Mouse (Mus musculus) neural tube, embryonic 12.5 days (tissue): ENCODE data around the gene Trp53rka. TPM values are rescaled to one million over a fixed set of nuclear protein-coding genes. Genes with fewer than 3 reads are reported as not detected.

Experiments
- ATAC-seq: fragments of 200-750 bp; cut with Nextera tagmentation; 2 replicates; pipeline ENCODE4 v1.8.0; 2017; ENCODE audit warnings: low read depth, mild to moderate bottlenecking, moderate TSS enrichment, moderate library complexity; ENCODE audit not compliant: low FRiP score
- H3K27ac ChIP-seq: fragments of 300-500 bp; sonication (generic); 2 replicates; pipeline ENCODE4 v1.5.1; 2016
- H3K27me3 ChIP-seq: fragments of 300-500 bp; sonication (generic); replicated peaks from 2 replicates; pipeline ENCODE4 v1.6.1; 2016; ENCODE audit warnings: mild to moderate bottlenecking
- H3K36me3 ChIP-seq: fragments of 300-500 bp; sonication (generic); 2 replicates; pipeline ENCODE4 v1.6.1; 2016; ENCODE audit warnings: mild to moderate bottlenecking
- H3K4me1 ChIP-seq: fragments of 300-500 bp; sonication (generic); 2 replicates; pipeline ENCODE4 v1.6.1; 2016
- H3K4me2 ChIP-seq: fragments of 300-500 bp; sonication (generic); replicated peaks from 2 replicates; pipeline ENCODE4 v1.6.1; 2016; ENCODE audit warnings: mild to moderate bottlenecking
- H3K4me3 ChIP-seq: fragments of 300-500 bp; sonication (generic); 2 replicates; pipeline ENCODE4 v1.5.1; 2016
- H3K9ac ChIP-seq: fragments of 300-500 bp; sonication (generic); 2 replicates; pipeline ENCODE4 v1.6.1; 2016; ENCODE audit warnings: mild to moderate bottlenecking
- H3K9me3 ChIP-seq: fragments of 300-500 bp; sonication (generic); 2 replicates; pipeline ENCODE4 v1.6.1; 2016; ENCODE audit warnings: mild to moderate bottlenecking
- WGBS: fragments of 180-500 bp; shearing (Covaris S2); methylation state at CpG from one replicate; pipeline ENCODE4 v1.1.7; 2016; 5-methylcytosine and 5-hydroxymethylcytosine counted together
- polyA plus RNA-seq: library from polyadenylated mRNA; unstranded; fragments of >200 nt; fragmentation: Nextera tagmentation; extraction: Ambion mirVana; gene quantifications from 2 replicates; pipeline ENCODE4 v1.2.1, GENCODE M21; 2016

Gene Trp53rka
- polyA plus RNA-seq, 1 experiment from 2014 or later, result 48.4 TPM

GRCm38 (mm10) chr2:165482003-165482402 is 11.1 kb downstream of the Trp53rka start:
- WGBS, result 63% methylated on average over 8 of the region's 8 CpGs

GRCm38 (mm10) chr2:165475850-165476249 is 17.3 kb downstream of the Trp53rka start:
- no peaks in the 10 kb centered on the region for H3K9me3 ChIP-seq
- no peak overlapping the region for H3K4me2 ChIP-seq
- no peak for ATAC-seq
- peaks cover 20% of the 10 kb centered on the region for H3K27me3 ChIP-seq
- H3K4me1 ChIP-seq, result peaks cover 7% of the 10 kb centered on the region; the same call in 1 of the 2 replicates
- H3K9ac ChIP-seq, result no peak overlapping the region
- 55% methylated on average over 5 of the region's 5 CpGs for whole genome bisulfite sequencing
- no peaks in the 10 kb centered on the region for H3K36me3 ChIP-seq
- no peak overlapping the region for H3K27ac ChIP-seq
- H3K4me3 ChIP-seq, result no peak overlapping the region

More at GRCm38 (mm10) chr2:165482003-165482402, 11.1 kb downstream of the Trp53rka start:
- ATAC-seq, result no peak
- Histone ChIP-seq H3K9ac (no peak overlapping the region), H3K27me3 (no peaks in the 10 kb centered on the region), H3K4me1 (peaks cover 6% of the 10 kb centered on the region), H3K4me3 (no peak overlapping the region), H3K27ac (no peak overlapping the region), H3K9me3 (no peaks in the 10 kb centered on the region), H3K4me2 (no peak overlapping the region), H3K36me3 (no peaks in the 10 kb centered on the region)

GRCm38 (mm10) chr2:165475412-165475811 is 17.7 kb downstream of the Trp53rka start:
- no peak overlapping the region for H3K4me2 ChIP-seq
- 83% methylated on average over 7 of the region's 7 CpGs for WGBS

GRCm38 (mm10) chr2:165473003-165473402 is 20.1 kb downstream of the Trp53rka start, which contains the start of gene Slc13a3:
Gene Slc13a3 (minus strand): TSS chr2:165473230.
- Histone ChIP-seq H3K27me3 (peaks cover 20% of the 10 kb centered on the region), H3K27ac (no peak within 1 kb of the TSS), H3K4me1 (peaks cover 10% of the 10 kb centered on the region; the same call in 1 of the 2 replicates), H3K4me2 (peak within 1 kb of the TSS; percentile 54), H3K36me3 (no peaks in the 10 kb centered on the region), H3K9ac (peak within 1 kb of the TSS; percentile 42; the same call in 1 of the 2 replicates), H3K9me3 (no peaks in the 10 kb centered on the region), H3K4me3 (peak within 1 kb of the TSS; percentile 19)
- WGBS, result 4% methylated on average over 35 of the region's 35 CpGs
- no peak for ATAC-seq

More at GRCm38 (mm10) chr2:165475412-165475811, 17.7 kb downstream of the Trp53rka start:
- Histone ChIP-seq H3K4me3 (no peak overlapping the region), H3K4me1 (peaks cover 7% of the 10 kb centered on the region; the same call in 1 of the 2 replicates), H3K27ac (no peak overlapping the region), H3K9me3 (no peaks in the 10 kb centered on the region), H3K9ac (no peak overlapping the region), H3K27me3 (peaks cover 20% of the 10 kb centered on the region), H3K36me3 (no peaks in the 10 kb centered on the region)
- ATAC-seq, result no peak

- H3K4me2 ChIP-seq, result no peak overlapping the region
- H3K27ac ChIP-seq, result no peak overlapping the region
- peaks cover 10% of the 10 kb centered on the region; the same call in 1 of the 2 replicates for H3K4me1 ChIP-seq
- H3K9ac ChIP-seq, result no peak overlapping the region
- ATAC-seq, result no peak
- H3K36me3 ChIP-seq, result no peaks in the 10 kb centered on the region
- WGBS, result 80% methylated on average over 11 of the region's 11 CpGs
- H3K4me3 ChIP-seq, result no peak overlapping the region
- H3K9me3 ChIP-seq, result no peaks in the 10 kb centered on the region
- peaks cover 20% of the 10 kb centered on the region for H3K27me3 ChIP-seq
These were observed 21.2 kb downstream of the Trp53rka start for GRCm38 (mm10) chr2:165471943-165472342.

GRCm38 (mm10) chr2:165470167-165470566 is 23.0 kb downstream of the Trp53rka start:
- 33% methylated on average over 5 of the region's 5 CpGs for WGBS
- Histone ChIP-seq H3K4me2 (no peak overlapping the region), H3K27ac (no peak overlapping the region), H3K9ac (no peak overlapping the region), H3K27me3 (peaks cover 24% of the 10 kb centered on the region), H3K9me3 (no peaks in the 10 kb centered on the region), H3K4me1 (peaks cover 10% of the 10 kb centered on the region; the same call in 1 of the 2 replicates), H3K36me3 (no peaks in the 10 kb centered on the region), H3K4me3 (no peak overlapping the region)
- no peak for ATAC-seq

GRCm38 (mm10) chr2:165467824-165468452 is 25.2 kb downstream of the Trp53rka start:
- H3K27ac ChIP-seq, result no peak overlapping the region
- peaks cover 5% of the 10 kb centered on the region; the same call in 1 of the 2 replicates for H3K4me1 ChIP-seq
- ATAC-seq, result no peak
- H3K9me3 ChIP-seq, result no peaks in the 10 kb centered on the region
- H3K4me2 ChIP-seq, result no peak overlapping the region
- H3K9ac ChIP-seq, result no peak overlapping the region
- H3K4me3 ChIP-seq, result no peak overlapping the region
- H3K36me3 ChIP-seq, result no peaks in the 10 kb centered on the region
- whole genome bisulfite sequencing, result 63% methylated on average over 15 of the region's 15 CpGs
- H3K27me3 ChIP-seq, result peaks cover 18% of the 10 kb centered on the region

GRCm38 (mm10) chr2:165459663-165460062 is 33.5 kb downstream of the Trp53rka start:
- Histone ChIP-seq H3K4me2 (no peak overlapping the region), H3K4me1 (0 out of 2 replicates have a peak, but pooled peaks cover 7% of the 10 kb centered on the region), H3K36me3 (no peaks in the 10 kb centered on the region), H3K27ac (no peak overlapping the region), H3K4me3 (no peak overlapping the region), H3K9ac (no peak overlapping the region), H3K9me3 (no peaks in the 10 kb centered on the region), H3K27me3 (no peaks in the 10 kb centered on the region)
- no peak for ATAC-seq
- WGBS, result 28% methylated on average over 7 of the region's 7 CpGs

- 76% methylated on average over 5 of the region's 5 CpGs for whole genome bisulfite sequencing
These were observed 34.9 kb downstream of the Trp53rka start for GRCm38 (mm10) chr2:165458189-165458588.

GRCm38 (mm10) chr2:165456710-165457109 is 36.4 kb downstream of the Trp53rka start:
- Histone ChIP-seq H3K4me3 (no peak overlapping the region), H3K4me2 (no peak overlapping the region), H3K27ac (no peak overlapping the region), H3K36me3 (no peaks in the 10 kb centered on the region), H3K9ac (no peak overlapping the region), H3K4me1 (0 out of 2 replicates have a peak, but pooled peaks cover 7% of the 10 kb centered on the region), H3K27me3 (no peaks in the 10 kb centered on the region), H3K9me3 (no peaks in the 10 kb centered on the region)
- WGBS, result 61% methylated on average over 2 of the region's 2 CpGs
- no peak for ATAC-seq

More at GRCm38 (mm10) chr2:165458189-165458588, 34.9 kb downstream of the Trp53rka start:
- ATAC-seq, result no peak
- Histone ChIP-seq H3K27ac (no peak overlapping the region), H3K4me1 (0 out of 2 replicates have a peak, but pooled peaks cover 7% of the 10 kb centered on the region), H3K9me3 (no peaks in the 10 kb centered on the region), H3K27me3 (no peaks in the 10 kb centered on the region), H3K36me3 (no peaks in the 10 kb centered on the region), H3K4me3 (no peak overlapping the region), H3K4me2 (no peak overlapping the region), H3K9ac (no peak overlapping the region)

- Histone ChIP-seq H3K4me3 (no peak overlapping the region), H3K4me1 (no peaks in the 10 kb centered on the region), H3K36me3 (no peaks in the 10 kb centered on the region), H3K27ac (no peak overlapping the region), H3K9ac (no peak overlapping the region), H3K4me2 (no peak overlapping the region), H3K9me3 (no peaks in the 10 kb centered on the region), H3K27me3 (no peaks in the 10 kb centered on the region)
- 83% methylated on average over 12 of the region's 12 CpGs for WGBS
- ATAC-seq, result no peak
These were observed 40.1 kb downstream of the Trp53rka start for GRCm38 (mm10) chr2:165452730-165453693.

- 87% methylated on average over 9 of the region's 9 CpGs for WGBS
- no peaks in the 10 kb centered on the region for H3K27me3 ChIP-seq
- no peak overlapping the region for H3K4me2 ChIP-seq
- H3K27ac ChIP-seq, result no peak overlapping the region
- no peak overlapping the region for H3K9ac ChIP-seq
- ATAC-seq, result no peak
- no peaks in the 10 kb centered on the region for H3K4me1 ChIP-seq
- no peaks in the 10 kb centered on the region for H3K36me3 ChIP-seq
- H3K4me3 ChIP-seq, result no peak overlapping the region
- H3K9me3 ChIP-seq, result no peaks in the 10 kb centered on the region
These were observed 44.6 kb downstream of the Trp53rka start for GRCm38 (mm10) chr2:165448475-165448874.
